Mouse (Mus musculus) CD8-positive naive resting alpha-beta T cell, adult 2 months (primary cell): ENCODE measurements around the gene Hist1h2ah.

ENCODE experiments used
- DNase-seq, 2 experiments: peaks; one replicate each; pipeline ENCODE4 v3.0.0; 2022; ENCODE audit warnings: low read depth in 2 of 2, low spot score in 2 of 2

Gene Hist1h2ah

GRCm38 (mm10) chr13:22013716-22014115 lies 21.7 kb downstream of the Hist1h2ah start:
- DNase-seq, result no peak

GRCm38 (mm10) chr13:22009642-22010041 lies 25.7 kb downstream of the Hist1h2ah start, which contains the start of gene Prss16:
Gene Prss16 (minus strand): TSS chr13:22009742.
- DNase-seq, result no peak

- DNase-seq, result no peak
Observed at GRCm38 (mm10) chr13:22008707-22009106, 26.7 kb downstream of the Hist1h2ah start.

GRCm38 (mm10) chr13:22007872-22008271 lies 27.5 kb downstream of the Hist1h2ah start:
- DNase-seq, result no peak

DNA sequence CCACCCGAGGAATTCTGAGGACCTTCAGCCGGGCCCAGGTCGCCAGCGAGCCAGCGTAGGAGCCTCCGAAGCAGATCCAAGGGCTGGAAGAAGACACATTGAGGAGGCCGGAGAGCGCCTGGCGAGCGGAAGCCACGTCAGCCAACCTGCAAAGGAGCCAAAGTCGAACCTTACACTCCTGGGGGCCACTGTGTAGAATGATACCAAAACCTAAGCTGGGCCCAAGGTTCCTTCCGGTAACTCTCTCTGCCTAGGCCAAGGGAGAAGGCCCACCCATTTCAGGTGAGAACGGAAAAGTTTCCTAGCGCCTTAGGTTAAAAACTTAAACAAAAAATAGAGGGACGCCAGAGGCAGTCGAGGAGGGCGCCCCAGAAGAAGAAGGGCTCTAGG lies 28.3 kb downstream of the Hist1h2ah start:
- no peak for DNase-seq

DNA sequence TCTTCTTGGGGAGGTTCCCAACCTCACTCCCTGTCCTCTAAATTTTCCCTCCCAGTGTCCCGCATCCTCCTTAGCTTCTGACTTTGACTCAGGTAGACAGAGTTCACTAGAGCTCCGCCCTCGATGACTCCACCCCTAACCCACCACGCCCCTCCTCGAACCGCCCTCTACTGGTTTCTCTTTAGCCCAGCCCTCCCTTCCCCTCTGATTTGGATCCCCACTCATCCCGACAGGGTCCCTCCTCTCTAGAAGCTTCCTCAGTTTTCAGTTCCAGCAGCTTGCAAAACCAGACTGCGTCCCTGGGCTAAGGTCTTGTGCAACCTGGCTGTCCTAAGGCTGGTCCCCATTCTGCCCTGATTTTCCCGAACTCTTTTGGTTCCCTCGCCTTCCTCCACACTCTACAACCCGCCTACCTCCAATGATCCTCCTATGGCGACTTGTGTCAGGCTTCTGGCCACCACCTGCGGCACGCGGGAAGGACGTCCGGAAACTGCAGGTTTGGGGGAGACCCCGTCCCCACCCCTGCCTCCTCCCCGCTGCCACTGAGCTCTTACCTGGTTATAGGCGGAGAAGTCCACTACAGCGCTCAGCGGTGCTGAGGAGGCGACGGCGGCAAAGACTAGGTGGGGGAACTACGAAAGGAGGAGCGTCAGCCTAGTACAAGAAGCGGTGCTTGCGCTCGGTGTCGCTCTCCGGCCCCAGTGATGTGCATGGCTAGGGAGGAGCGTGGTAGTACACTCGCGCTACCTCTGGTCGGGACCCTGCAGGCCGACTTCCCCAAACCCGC lies 28.8 kb downstream of the Hist1h2ah start:
- peak in 1 of 2 experiments; percentile 69 for DNase-seq

DNA sequence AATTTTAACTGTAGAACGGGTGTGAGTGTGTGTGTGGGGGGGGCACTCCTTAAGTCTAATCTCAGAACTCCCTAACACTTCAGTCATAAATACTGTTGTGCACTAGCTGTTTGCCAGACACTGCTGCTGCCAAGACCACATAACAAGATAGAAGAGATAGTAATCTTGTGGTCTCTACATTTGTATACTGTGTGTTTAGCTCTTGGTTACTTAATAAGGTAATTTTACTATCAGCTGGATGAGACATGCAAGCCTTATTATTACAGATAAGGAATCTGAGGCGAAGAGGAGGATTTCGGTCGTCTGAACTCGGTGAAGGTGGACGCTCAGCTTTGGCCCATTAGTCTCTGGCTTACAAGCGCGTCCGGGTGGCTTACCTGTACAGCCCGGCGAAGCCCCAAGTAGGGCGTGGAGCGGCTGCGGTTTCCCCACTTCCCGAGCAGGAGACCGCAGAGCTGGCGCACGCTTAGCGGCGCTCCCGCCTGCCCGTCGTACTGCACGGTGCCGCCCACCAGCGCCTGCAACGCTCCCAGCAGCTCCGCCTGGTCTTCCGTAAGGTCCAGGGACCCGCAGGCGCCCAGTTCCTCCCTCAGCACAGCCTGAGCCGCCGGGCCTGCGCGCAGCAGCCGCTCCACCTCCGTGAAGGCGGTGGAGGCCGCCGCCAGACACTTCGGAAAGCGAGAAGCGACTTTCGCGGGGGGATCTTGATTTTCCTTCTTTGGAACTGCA lies 29.6 kb downstream of the Hist1h2ah start:
- DNase-seq, result peak in 1 of 2 experiments; percentile 44

- peak in 1 of 2 experiments; percentile 46 for DNase-seq
Observed at GRCm38 (mm10) chr13:22001823-22002222, 33.5 kb downstream of the Hist1h2ah start.

DNA sequence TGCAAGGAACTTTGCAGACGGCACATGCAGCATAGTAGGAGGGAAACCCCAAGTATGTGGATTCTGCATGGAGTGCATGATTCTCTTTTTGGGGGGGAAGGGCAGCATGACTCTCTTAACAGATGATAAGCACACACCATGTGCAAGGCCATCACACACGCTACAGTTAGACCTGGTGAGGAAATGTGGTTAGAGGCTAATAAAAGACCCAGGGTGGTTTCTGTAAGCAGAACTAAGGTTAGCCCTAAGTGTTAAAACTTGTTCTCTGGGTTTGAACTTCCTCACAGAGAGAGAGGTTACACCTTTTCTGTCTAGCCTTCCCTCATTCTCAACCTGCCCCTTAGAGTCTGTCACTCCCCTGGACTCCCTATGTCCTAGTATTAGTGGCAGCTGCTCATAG lies 34.0 kb downstream of the Hist1h2ah start:
- DNase-seq, result no peak

- no peak for DNase-seq
Observed at GRCm38 (mm10) chr13:21999147-21999546, 36.2 kb downstream of the Hist1h2ah start.

- no peak for DNase-seq
Observed at GRCm38 (mm10) chr13:21998412-21998811, 37.0 kb downstream of the Hist1h2ah start.

GRCm38 (mm10) chr13:21997821-21998220 lies 37.5 kb downstream of the Hist1h2ah start:
- no peak for DNase-seq

- DNase-seq, result no peak
Observed at GRCm38 (mm10) chr13:21997201-21997820, 38.1 kb downstream of the Hist1h2ah start.

DNA sequence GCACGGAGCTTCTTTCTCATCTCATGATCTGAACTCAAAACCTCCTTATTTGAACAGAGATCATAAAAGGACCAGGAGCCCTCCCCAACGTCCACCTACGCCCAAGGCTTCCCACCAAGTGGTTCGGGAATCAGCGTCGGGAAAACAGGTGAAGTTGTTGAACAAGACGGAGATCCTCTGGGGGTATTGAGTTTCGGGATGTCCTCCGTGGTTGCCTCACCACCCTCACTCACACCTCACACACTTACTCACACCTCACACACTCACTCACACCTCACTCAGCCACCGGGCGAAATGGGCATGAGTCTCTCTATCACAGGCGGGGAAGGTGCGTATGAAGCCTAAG lies 38.6 kb downstream of the Hist1h2ah start:
- DNase-seq, result no peak

DNA sequence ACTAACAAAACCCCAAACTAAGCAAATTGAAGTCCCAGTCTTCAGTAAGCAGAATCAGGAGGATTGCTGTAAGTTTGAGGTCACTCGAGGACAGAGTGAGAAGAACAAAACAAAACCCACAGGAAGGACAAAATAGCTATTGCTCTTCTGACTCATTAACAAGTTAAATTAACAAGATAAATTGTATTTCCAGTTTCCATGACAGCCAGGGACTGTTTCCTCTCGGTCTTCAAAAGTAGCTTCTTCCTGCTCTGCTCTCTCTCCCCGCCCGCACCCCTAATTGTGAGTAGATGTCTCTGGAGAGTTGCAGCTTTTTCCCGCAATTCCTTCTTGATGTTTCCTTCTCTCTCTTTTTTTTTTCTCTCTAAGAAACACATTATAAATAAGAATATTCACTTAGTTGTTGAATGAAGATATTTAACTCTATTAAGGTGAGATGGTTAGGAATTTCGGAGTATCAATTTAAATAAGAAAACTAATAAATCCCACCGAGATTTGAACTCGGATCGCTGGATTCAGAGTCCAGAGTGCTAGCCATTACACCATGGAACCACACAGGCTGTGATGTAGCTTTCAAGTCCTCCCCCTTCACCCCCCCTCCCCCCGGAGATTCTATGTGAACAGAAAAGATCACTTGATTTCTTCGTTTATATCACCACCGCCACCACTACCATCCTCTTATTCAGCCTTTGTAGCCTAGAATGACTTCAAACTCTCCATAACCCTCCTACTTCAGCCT lies 39.1 kb downstream of the Hist1h2ah start:
- no peak for DNase-seq

DNA sequence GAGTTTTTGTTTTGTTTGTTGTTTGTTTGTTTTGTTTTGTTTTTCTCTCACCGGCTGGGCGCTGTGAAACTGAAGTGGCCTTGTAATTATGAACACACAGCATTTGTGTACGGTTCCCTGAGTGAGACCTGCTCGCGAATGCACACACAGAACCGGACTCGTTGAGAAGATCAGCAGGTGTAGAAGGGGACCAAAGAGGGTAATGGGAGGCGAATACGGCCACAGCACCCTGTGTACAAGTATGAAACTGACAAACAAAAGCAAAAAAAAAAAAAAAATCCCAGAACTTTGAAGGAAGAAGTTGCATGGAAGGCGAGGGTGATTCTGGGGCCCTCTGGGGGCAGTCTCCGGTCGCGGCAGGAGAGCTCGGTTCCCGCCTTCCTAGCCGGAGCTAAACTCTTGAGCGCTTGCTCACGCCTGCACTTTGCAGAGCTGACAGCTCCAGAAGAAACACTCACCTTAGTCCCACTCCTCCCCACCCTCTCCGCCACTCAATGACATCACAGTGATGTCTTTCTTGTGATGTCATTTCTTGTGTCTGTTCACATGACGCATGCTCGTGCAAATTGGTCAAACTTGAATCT lies 39.9 kb downstream of the Hist1h2ah start:
- peak in 1 of 2 experiments; percentile 33 for DNase-seq

GRCm38 (mm10) chr13:21994896-21995295 lies 40.5 kb downstream of the Hist1h2ah start:
- DNase-seq, result no peak

DNA sequence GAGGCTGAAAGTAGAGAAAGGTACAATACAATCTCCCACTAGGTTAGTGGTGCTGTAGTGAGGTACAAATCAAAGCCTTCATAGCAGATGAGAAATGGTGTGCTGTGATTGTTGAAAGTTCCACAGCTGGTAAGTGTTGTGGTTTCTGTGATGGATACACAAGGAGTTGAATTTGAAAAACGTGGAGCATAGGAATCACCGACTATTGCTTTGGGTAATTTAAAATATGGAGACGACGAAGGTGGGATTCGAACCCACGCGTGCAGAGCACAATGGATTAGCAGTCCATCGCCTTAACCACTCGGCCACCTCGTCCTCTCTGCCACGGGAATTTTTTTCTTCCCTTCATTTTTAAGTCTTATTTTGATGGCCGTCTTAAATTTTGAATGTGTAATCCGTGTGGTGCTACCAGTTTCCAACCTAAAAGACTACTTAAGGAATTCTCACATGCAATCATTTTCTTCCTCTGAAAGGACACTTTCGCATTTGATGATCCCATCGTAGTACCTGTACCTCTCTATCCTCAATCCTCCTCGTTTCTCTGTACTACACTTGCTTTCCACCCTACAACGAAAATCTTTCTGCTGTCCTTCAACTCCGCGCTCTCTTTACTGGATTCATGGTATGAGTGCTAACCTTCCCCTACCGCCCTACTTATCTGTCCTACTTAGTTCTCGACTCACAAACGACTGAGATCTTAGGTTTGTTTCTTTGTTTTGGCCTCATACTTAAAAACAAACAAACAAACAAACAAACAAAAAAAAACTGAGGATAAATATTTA lies 41.2 kb downstream of the Hist1h2ah start:
- peak in 1 of 2 experiments; percentile 36 for DNase-seq

DNA sequence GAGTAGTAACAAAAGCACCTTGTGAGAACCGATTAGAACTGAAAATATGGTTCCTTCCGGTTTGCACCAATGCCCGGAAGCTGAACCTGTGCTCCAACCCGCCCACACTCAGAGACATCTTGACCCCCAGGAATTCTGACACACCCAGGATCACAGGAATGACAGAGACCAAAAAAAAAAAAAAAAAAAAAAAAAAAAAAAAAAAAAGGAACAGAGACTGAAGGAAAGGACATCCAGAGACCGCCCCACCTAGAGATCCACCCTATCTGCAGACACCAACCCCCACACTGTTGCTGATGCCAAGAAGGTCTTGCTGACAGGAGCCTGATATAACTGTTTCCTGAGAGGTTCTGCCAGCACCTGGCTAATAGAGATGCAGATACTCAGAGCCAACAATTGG lies 42.8 kb downstream of the Hist1h2ah start:
- no peak for DNase-seq
